Mouse (Mus musculus): Measurements from ENCODE around the gene Lsamp. TPM values are rescaled to one million over a fixed set of nuclear protein-coding genes. Genes with fewer than 3 reads are reported as not detected.
A peak's percentile ranks its signal among the peaks of the same experiment; 100 is the strongest.

Lsamp gene
- total and polyA plus RNA-seq, 3 experiments: not detected

DNA sequence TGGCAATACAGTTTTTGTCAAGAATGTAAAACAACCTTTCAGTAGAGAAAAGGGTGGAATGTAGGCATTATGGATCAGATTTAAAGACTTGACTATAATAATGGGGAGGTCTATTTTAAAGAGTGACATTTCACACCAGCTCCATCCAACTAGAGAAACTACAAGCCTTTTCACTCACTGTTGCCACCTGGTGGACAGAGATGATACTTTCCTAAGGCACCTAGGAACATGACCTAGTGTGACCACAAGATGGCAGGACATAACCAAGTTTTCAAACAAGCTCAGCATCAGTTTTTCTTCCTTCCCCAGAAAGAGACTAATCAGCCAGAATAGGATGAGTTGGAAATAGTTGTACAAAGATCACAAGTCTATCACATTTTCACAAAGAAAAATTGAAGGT is 2180.8 kb downstream of the Lsamp start:
- Histone ChIP-seq H3K4me3 (replicated peaks in 1 of 3; ENCODE audit: low read depth in 2 of 3, low read length in 2 of 3, poor library complexity in 1 of 3) (no peak overlapping the region), H3K27ac (ENCODE audit: insufficient read depth, low read depth) (no peak overlapping the region), H3K4me2 (ENCODE audit: insufficient read depth, low read depth, poor library complexity, severe bottlenecking) (no peak overlapping the region), H3K4me1 (ENCODE audit: control insufficient read depth in 1 of 2, insufficient read depth in 2 of 2) (no peaks in the 10 kb centered on the region; a peak in 1 of 4 replicates), H3K79me2 (replicated peaks; ENCODE audit: control insufficient read depth, extremely low read depth, insufficient read depth, poor library complexity, severe bottlenecking) (no peaks in the 10 kb centered on the region), H3K9ac (ENCODE audit: insufficient read depth, low read depth) (no peak overlapping the region), H3K9me3 (replicated peaks; ENCODE audit: low read length) (no peaks in the 10 kb centered on the region), H3K27me3 (replicated peaks) (no peaks in the 10 kb centered on the region), H3K36me3 (replicated peaks in 1 of 2; ENCODE audit: control insufficient read depth in 1 of 2, insufficient read depth in 1 of 2, low read length in 1 of 2) (no peaks in the 10 kb centered on the region)
- in situ Hi-C loops (cut with MboI; ENCODE audit: low pct_ligation_motif_present, low pct_unique_long_range_greater_than_20kb, low sequenced_read_pairs) (no loop called here), dilution Hi-C loops (cut with MboI; ENCODE audit: extremely low pct_ligation_motif_present, extremely low pct_unique_long_range_greater_than_20kb, low sequenced_read_pairs) (no loop called here)
- TF ChIP-seq NELFE (IDR thresholded peaks at IDR 0.05; ENCODE audit: low read depth, low read length) (peak; percentile 90; the same call in 1 of the 2 replicates), EP300 (IDR thresholded peaks at IDR 0.05; ENCODE audit: low read length) (no peak), PAX5 (IDR thresholded peaks at IDR 0.05; ENCODE audit: low read length) (no peak), MAX (IDR thresholded peaks at IDR 0.05; ENCODE audit: low read length) (no peak), JUND (conservative IDR thresholded peaks at IDR 0.05; ENCODE audit: low read depth, low read length) (peak; percentile 73; the same call in 1 of the 2 replicates), POLR2AphosphoS2 (IDR thresholded peaks at IDR 0.05; ENCODE audit: low read depth, low read length) (no peak), MXI1 (IDR thresholded peaks at IDR 0.05; ENCODE audit: low read depth, low read length) (no peak), USF2 (conservative IDR thresholded peaks at IDR 0.05; ENCODE audit: low read depth, low read length) (no peak), ZNF384 (IDR thresholded peaks at IDR 0.05; ENCODE audit: low read depth, low read length) (0 out of 2 replicates have a peak, but pooled peaks have one; percentile 32), NRF1 (IDR thresholded peaks at IDR 0.05; ENCODE audit: low read depth, low read length) (no peak), RAD21 (IDR thresholded peaks at IDR 0.05; ENCODE audit: low read depth, low read length) (peak; percentile 72), USF1 (IDR thresholded peaks at IDR 0.05; ENCODE audit: low read depth, low read length) (no peak), CTCF (conservative IDR thresholded peaks at IDR 0.05 in 1 of 2, IDR thresholded peaks at IDR 0.05 in 1 of 2; ENCODE audit: low read depth in 2 of 2, low read length in 2 of 2) (peak; percentile 98 to 100), SMC3 (IDR thresholded peaks at IDR 0.05; ENCODE audit: low read depth, low read length) (peak; percentile 88)
- DNase-seq (ENCODE audit: extremely low read depth): peak; percentile 94

DNA sequence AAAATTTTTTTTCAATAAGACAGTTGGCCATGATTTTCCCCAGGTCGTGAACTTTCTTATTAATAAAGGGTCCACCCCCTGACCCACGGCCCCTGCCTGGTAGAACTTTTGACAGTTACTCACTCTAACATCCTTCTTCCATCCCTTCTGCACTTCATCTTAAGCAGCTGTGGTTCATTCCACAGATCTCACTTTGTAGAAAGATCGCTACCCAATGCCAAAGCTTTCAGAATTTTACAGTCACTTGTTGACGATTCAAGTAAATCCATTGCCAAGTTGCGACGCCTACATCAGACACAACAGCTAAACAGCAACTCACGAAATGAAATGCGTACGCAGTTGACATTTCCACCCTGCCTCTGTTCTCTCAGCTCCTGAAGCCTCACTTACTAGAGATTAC is 2184.1 kb downstream of the Lsamp start:
- Histone ChIP-seq H3K4me3 (replicated peaks in 1 of 3; ENCODE audit: low read depth in 2 of 3, low read length in 2 of 3, poor library complexity in 1 of 3) (no peak overlapping the region), H3K9ac (ENCODE audit: insufficient read depth, low read depth) (no peak overlapping the region), H3K79me2 (replicated peaks; ENCODE audit: control insufficient read depth, extremely low read depth, insufficient read depth, poor library complexity, severe bottlenecking) (no peaks in the 10 kb centered on the region), H3K27me3 (replicated peaks) (no peaks in the 10 kb centered on the region), H3K4me2 (ENCODE audit: insufficient read depth, low read depth, poor library complexity, severe bottlenecking) (no peak overlapping the region), H3K9me3 (replicated peaks; ENCODE audit: low read length) (no peaks in the 10 kb centered on the region), H3K4me1 (ENCODE audit: control insufficient read depth in 1 of 2, insufficient read depth in 2 of 2) (peaks cover 0 to 8% of the 10 kb centered on the region in 2 experiments; a peak in 2 of 4 replicates), H3K36me3 (replicated peaks in 1 of 2; ENCODE audit: control insufficient read depth in 1 of 2, insufficient read depth in 1 of 2, low read length in 1 of 2) (no peaks in the 10 kb centered on the region), H3K27ac (ENCODE audit: insufficient read depth, low read depth) (no peak overlapping the region)
- dilution Hi-C loops (cut with MboI; ENCODE audit: extremely low pct_ligation_motif_present, extremely low pct_unique_long_range_greater_than_20kb, low sequenced_read_pairs): no loop called here
- in situ Hi-C loops (cut with MboI; ENCODE audit: low pct_ligation_motif_present, low pct_unique_long_range_greater_than_20kb, low sequenced_read_pairs): no loop called here
- DNase-seq (ENCODE audit: extremely low read depth): no peak
- TF ChIP-seq ZKSCAN1 (IDR thresholded peaks at IDR 0.05; ENCODE audit: borderline replicate concordance, low read depth, low read length): no peak
- no peak for TF ChIP-seq NELFE (IDR thresholded peaks at IDR 0.05; ENCODE audit: low read depth, low read length)
- TF ChIP-seq KAT2A (IDR thresholded peaks at IDR 0.05; ENCODE audit: insufficient replicate concordance, low read length): no peak
- no peak for TF ChIP-seq RCOR1 (conservative IDR thresholded peaks at IDR 0.05; ENCODE audit: low read depth, low read length)
- TF ChIP-seq POLR2A (IDR thresholded peaks at IDR 0.05; ENCODE audit: low read depth, low read length): no peak
- TF ChIP-seq TBP (conservative IDR thresholded peaks at IDR 0.05; ENCODE audit: low read depth, low read length): no peak
- no peak for TF ChIP-seq MAX (IDR thresholded peaks at IDR 0.05; ENCODE audit: low read length)
- no peak for TF ChIP-seq TCF12 (IDR thresholded peaks at IDR 0.05; ENCODE audit: low read depth, low read length)
- TF ChIP-seq UBTF (IDR thresholded peaks at IDR 0.05; ENCODE audit: low read depth, low read length): no peak
- TF ChIP-seq MEF2A (IDR thresholded peaks at IDR 0.05; ENCODE audit: borderline replicate concordance, low read depth, low read length): no peak
